Mouse (Mus musculus): ENCODE data around the gene Rsbn1l. TPM values are rescaled to one million over a fixed set of nuclear protein-coding genes. Genes with fewer than 3 reads are reported as not detected.
A peak's percentile ranks its signal among the peaks of the same experiment; 100 is the strongest.

The Rsbn1l gene
- polyA plus RNA-seq, 1 experiment from 2014 or later = 4.4 TPM

- Histone ChIP-seq H3K4me1 (replicated peaks; ENCODE audit: control insufficient read depth, insufficient read depth, low read length) (peaks cover 18% of the 10 kb centered on the region), H3K36me3 (ENCODE audit: control insufficient read depth, insufficient read depth, low read length) (no peaks in the 10 kb centered on the region), H3K4me3 (ENCODE audit: low read length) (no peak overlapping the region), H3K4me2 (ENCODE audit: low read depth, low read length) (no peak overlapping the region), H3K27me3 (ENCODE audit: control insufficient read depth, insufficient read depth, low read depth, low read length) (no peaks in the 10 kb centered on the region), H3K27ac (ENCODE audit: low read length) (no peak overlapping the region), H3K9me3 (ENCODE audit: control insufficient read depth, low read length) (no peaks in the 10 kb centered on the region), H3K9ac (ENCODE audit: low read length) (no peak overlapping the region)
- no peak for ATAC-seq (ENCODE audit: low read depth)
- 56% methylated on average over 3 of the region's 3 CpGs for WGBS
Observed at GRCm38 (mm10) chr5:20942523-20942922, 13.7 kb downstream of the Rsbn1l start.

- Histone ChIP-seq H3K4me3 (ENCODE audit: low read length) (no peak overlapping the region), H3K4me1 (replicated peaks; ENCODE audit: control insufficient read depth, insufficient read depth, low read length) (peaks cover 18% of the 10 kb centered on the region), H3K9me3 (ENCODE audit: control insufficient read depth, low read length) (no peaks in the 10 kb centered on the region), H3K9ac (ENCODE audit: low read length) (no peak overlapping the region), H3K27ac (ENCODE audit: low read length) (no peak overlapping the region), H3K4me2 (ENCODE audit: low read depth, low read length) (no peak overlapping the region), H3K36me3 (ENCODE audit: control insufficient read depth, insufficient read depth, low read length) (no peaks in the 10 kb centered on the region), H3K27me3 (ENCODE audit: control insufficient read depth, insufficient read depth, low read depth, low read length) (no peaks in the 10 kb centered on the region)
- 27% methylated on average over 5 of the region's 5 CpGs for WGBS
- ATAC-seq (ENCODE audit: low read depth) = peak; percentile 64
Observed at GRCm38 (mm10) chr5:20941205-20941604, 15.0 kb downstream of the Rsbn1l start.

GRCm38 (mm10) chr5:20940696-20941095, 15.5 kb downstream of the Rsbn1l start:
- Histone ChIP-seq H3K9ac (ENCODE audit: low read length) (no peak overlapping the region), H3K27ac (ENCODE audit: low read length) (no peak overlapping the region)

GRCm38 (mm10) chr5:20940040-20940571, 16.1 kb downstream of the Rsbn1l start:
- no peak overlapping the region for H3K27ac ChIP-seq (ENCODE audit: low read length)
- no peak for ATAC-seq (ENCODE audit: low read depth)
- WGBS = 77% methylated on average over 6 of the region's 6 CpGs

More at GRCm38 (mm10) chr5:20940696-20941095, 15.5 kb downstream of the Rsbn1l start:
- Histone ChIP-seq H3K36me3 (ENCODE audit: control insufficient read depth, insufficient read depth, low read length) (no peaks in the 10 kb centered on the region), H3K27me3 (ENCODE audit: control insufficient read depth, insufficient read depth, low read depth, low read length) (no peaks in the 10 kb centered on the region), H3K4me2 (ENCODE audit: low read depth, low read length) (no peak overlapping the region), H3K4me3 (ENCODE audit: low read length) (no peak overlapping the region), H3K4me1 (replicated peaks; ENCODE audit: control insufficient read depth, insufficient read depth, low read length) (peaks cover 22% of the 10 kb centered on the region), H3K9me3 (ENCODE audit: control insufficient read depth, low read length) (no peaks in the 10 kb centered on the region)
- WGBS = 81% methylated on average over 4 of the region's 4 CpGs
- ATAC-seq (ENCODE audit: low read depth) = no peak

GRCm38 (mm10) chr5:20938523-20938922, 17.7 kb downstream of the Rsbn1l start:
- Histone ChIP-seq H3K9ac (ENCODE audit: low read length) (no peak overlapping the region), H3K27me3 (ENCODE audit: control insufficient read depth, insufficient read depth, low read depth, low read length) (no peaks in the 10 kb centered on the region), H3K4me2 (ENCODE audit: low read depth, low read length) (no peak overlapping the region), H3K27ac (ENCODE audit: low read length) (no peak overlapping the region), H3K4me1 (replicated peaks; ENCODE audit: control insufficient read depth, insufficient read depth, low read length) (peaks cover 15% of the 10 kb centered on the region), H3K36me3 (ENCODE audit: control insufficient read depth, insufficient read depth, low read length) (no peaks in the 10 kb centered on the region), H3K4me3 (ENCODE audit: low read length) (no peak overlapping the region), H3K9me3 (ENCODE audit: control insufficient read depth, low read length) (no peaks in the 10 kb centered on the region)
- ATAC-seq (ENCODE audit: low read depth) = no peak
- 62% methylated on average over 5 of the region's 5 CpGs for WGBS

More at GRCm38 (mm10) chr5:20940040-20940571, 16.1 kb downstream of the Rsbn1l start:
- no peaks in the 10 kb centered on the region for H3K27me3 ChIP-seq (ENCODE audit: control insufficient read depth, insufficient read depth, low read depth, low read length)
- no peaks in the 10 kb centered on the region for H3K36me3 ChIP-seq (ENCODE audit: control insufficient read depth, insufficient read depth, low read length)
- no peak overlapping the region for H3K4me2 ChIP-seq (ENCODE audit: low read depth, low read length)
- peaks cover 18% of the 10 kb centered on the region for H3K4me1 ChIP-seq (replicated peaks; ENCODE audit: control insufficient read depth, insufficient read depth, low read length)
- H3K9ac ChIP-seq (ENCODE audit: low read length) = no peak overlapping the region
- no peak overlapping the region for H3K4me3 ChIP-seq (ENCODE audit: low read length)
- no peaks in the 10 kb centered on the region for H3K9me3 ChIP-seq (ENCODE audit: control insufficient read depth, low read length)

- H3K27ac ChIP-seq (ENCODE audit: low read length) = no peak overlapping the region
- H3K9me3 ChIP-seq (ENCODE audit: control insufficient read depth, low read length) = no peaks in the 10 kb centered on the region
- 36% methylated on average over 5 of the region's 5 CpGs for WGBS
- H3K4me3 ChIP-seq (ENCODE audit: low read length) = no peak overlapping the region
- H3K4me1 ChIP-seq (replicated peaks; ENCODE audit: control insufficient read depth, insufficient read depth, low read length) = peaks cover 9% of the 10 kb centered on the region; the same call in 1 of the 2 replicates
- ATAC-seq (ENCODE audit: low read depth) = no peak
- H3K27me3 ChIP-seq (ENCODE audit: control insufficient read depth, insufficient read depth, low read depth, low read length) = no peaks in the 10 kb centered on the region
- no peak overlapping the region for H3K4me2 ChIP-seq (ENCODE audit: low read depth, low read length)
- H3K36me3 ChIP-seq (ENCODE audit: control insufficient read depth, insufficient read depth, low read length) = no peaks in the 10 kb centered on the region
- H3K9ac ChIP-seq (ENCODE audit: low read length) = no peak overlapping the region
Observed at GRCm38 (mm10) chr5:20935934-20936333, 20.3 kb downstream of the Rsbn1l start.

GRCm38 (mm10) chr5:20932585-20932984, 23.6 kb downstream of the Rsbn1l start:
- Histone ChIP-seq H3K4me1 (replicated peaks; ENCODE audit: control insufficient read depth, insufficient read depth, low read length) (peaks cover 17% of the 10 kb centered on the region), H3K27me3 (ENCODE audit: control insufficient read depth, insufficient read depth, low read depth, low read length) (no peaks in the 10 kb centered on the region), H3K9me3 (ENCODE audit: control insufficient read depth, low read length) (no peaks in the 10 kb centered on the region), H3K4me3 (ENCODE audit: low read length) (no peak overlapping the region), H3K36me3 (ENCODE audit: control insufficient read depth, insufficient read depth, low read length) (no peaks in the 10 kb centered on the region), H3K9ac (ENCODE audit: low read length) (no peak overlapping the region), H3K4me2 (ENCODE audit: low read depth, low read length) (no peak overlapping the region), H3K27ac (ENCODE audit: low read length) (no peak overlapping the region)
- WGBS = 90% methylated on average over 3 of the region's 3 CpGs
- ATAC-seq (ENCODE audit: low read depth) = no peak

- ATAC-seq (ENCODE audit: low read depth) = no peak
- Histone ChIP-seq H3K9ac (ENCODE audit: low read length) (no peak overlapping the region), H3K9me3 (ENCODE audit: control insufficient read depth, low read length) (no peaks in the 10 kb centered on the region), H3K36me3 (ENCODE audit: control insufficient read depth, insufficient read depth, low read length) (no peaks in the 10 kb centered on the region), H3K4me3 (ENCODE audit: low read length) (no peak overlapping the region), H3K27me3 (ENCODE audit: control insufficient read depth, insufficient read depth, low read depth, low read length) (no peaks in the 10 kb centered on the region), H3K27ac (ENCODE audit: low read length) (no peak overlapping the region), H3K4me1 (replicated peaks; ENCODE audit: control insufficient read depth, insufficient read depth, low read length) (peaks cover 17% of the 10 kb centered on the region), H3K4me2 (ENCODE audit: low read depth, low read length) (no peak overlapping the region)
- WGBS = 87% methylated on average over 3 of the region's 3 CpGs
Observed at GRCm38 (mm10) chr5:20931300-20931699, 24.9 kb downstream of the Rsbn1l start.

GRCm38 (mm10) chr5:20930430-20930829, 25.8 kb downstream of the Rsbn1l start:
- Histone ChIP-seq H3K27me3 (ENCODE audit: control insufficient read depth, insufficient read depth, low read depth, low read length) (no peaks in the 10 kb centered on the region), H3K4me2 (ENCODE audit: low read depth, low read length) (no peak overlapping the region), H3K36me3 (ENCODE audit: control insufficient read depth, insufficient read depth, low read length) (no peaks in the 10 kb centered on the region), H3K27ac (ENCODE audit: low read length) (no peak overlapping the region), H3K4me1 (replicated peaks; ENCODE audit: control insufficient read depth, insufficient read depth, low read length) (peaks cover 14% of the 10 kb centered on the region), H3K9ac (ENCODE audit: low read length) (no peak overlapping the region), H3K4me3 (ENCODE audit: low read length) (no peak overlapping the region), H3K9me3 (ENCODE audit: control insufficient read depth, low read length) (no peaks in the 10 kb centered on the region)
- ATAC-seq (ENCODE audit: low read depth) = no peak

GRCm38 (mm10) chr5:20929669-20930151, 26.5 kb downstream of the Rsbn1l start:
- ATAC-seq (ENCODE audit: low read depth) = no peak
- H3K4me2 ChIP-seq (ENCODE audit: low read depth, low read length) = no peak overlapping the region
- WGBS = 53% methylated on average over 6 of the region's 6 CpGs
- no peak overlapping the region for H3K4me3 ChIP-seq (ENCODE audit: low read length)
- H3K36me3 ChIP-seq (ENCODE audit: control insufficient read depth, insufficient read depth, low read length) = no peaks in the 10 kb centered on the region
- no peak overlapping the region for H3K9ac ChIP-seq (ENCODE audit: low read length)
- no peaks in the 10 kb centered on the region for H3K9me3 ChIP-seq (ENCODE audit: control insufficient read depth, low read length)
- H3K27me3 ChIP-seq (ENCODE audit: control insufficient read depth, insufficient read depth, low read depth, low read length) = no peaks in the 10 kb centered on the region
- H3K27ac ChIP-seq (ENCODE audit: low read length) = no peak overlapping the region
- H3K4me1 ChIP-seq (replicated peaks; ENCODE audit: control insufficient read depth, insufficient read depth, low read length) = peaks cover 14% of the 10 kb centered on the region
